Mouse (Mus musculus) embryonic facial prominence, embryonic 11.5 days (tissue): ENCODE measurements at regions not wholly inside any gene's neighbourhood (a gene's known extent, or its start where the extent isn't known, plus 50 kb on each side); places are given as distances from the start of the nearest gene placed in this dataset.

Source experiments
- ATAC-seq: fragments of 200-750 bp; cut with Nextera tagmentation; replicated peaks from 2 replicates; pipeline ENCODE4 v1.8.0; 2017; ENCODE audit warnings: low read depth; ENCODE audit not compliant: insufficient number of reproducible peaks, low FRiP score, low TSS enrichment
- DNase-seq: peaks from one replicate; pipeline ENCODE4 v3.0.0-alpha.2; 2015; ENCODE audit warnings: low spot score
- H3K27ac ChIP-seq: fragments of 300-500 bp; sonication (generic); replicated peaks from 2 replicates; pipeline ENCODE4 v1.5.1; 2014; ENCODE audit warnings: mild to moderate bottlenecking, low read depth, low read length, control low read depth
- H3K27me3 ChIP-seq: fragments of 300-500 bp; sonication (generic); 2 replicates; pipeline ENCODE4 v1.6.1; 2014; ENCODE audit warnings: mild to moderate bottlenecking, low read length, moderate library complexity, mixed read lengths; ENCODE audit not compliant: control insufficient read depth, insufficient read depth
- H3K36me3 ChIP-seq: fragments of 300-500 bp; sonication (generic); replicated peaks from 2 replicates; pipeline ENCODE4 v1.6.1; 2014; ENCODE audit warnings: low read depth, mild to moderate bottlenecking, low read length, moderate library complexity, mixed read lengths; ENCODE audit not compliant: control insufficient read depth, insufficient read depth
- H3K4me1 ChIP-seq: fragments of 300-500 bp; sonication (generic); 2 replicates; pipeline ENCODE4 v1.6.1; 2014; ENCODE audit warnings: low read length, mixed read lengths; ENCODE audit not compliant: control insufficient read depth, insufficient read depth
- H3K4me2 ChIP-seq: fragments of 300-500 bp; sonication (generic); 2 replicates; pipeline ENCODE4 v1.6.1; 2014; ENCODE audit warnings: low read depth, mild to moderate bottlenecking, control low read depth, low read length, moderate library complexity
- H3K4me3 ChIP-seq: fragments of 300-500 bp; sonication (generic); 2 replicates; pipeline ENCODE4 v1.5.1; 2014; ENCODE audit warnings: low read depth, low read length, control low read depth
- H3K9ac ChIP-seq: fragments of 300-500 bp; sonication (generic); replicated peaks from 2 replicates; pipeline ENCODE4 v1.6.1; 2014; ENCODE audit warnings: mild to moderate bottlenecking, control low read depth, low read length
- H3K9me3 ChIP-seq: fragments of 300-500 bp; sonication (generic); replicated peaks from 2 replicates; pipeline ENCODE4 v1.6.1; 2016; ENCODE audit warnings: mild to moderate bottlenecking, low read length, inconsistent platforms, mixed read lengths; ENCODE audit not compliant: control insufficient read depth
- WGBS: fragments of 180-500 bp; shearing (Covaris S2); extraction: QIAGEN DNeasy Blood & Tissue Kit; methylation state at CpG from one replicate; pipeline ENCODE4 v1.1.7; 2014; 5-methylcytosine and 5-hydroxymethylcytosine counted together

DNA sequence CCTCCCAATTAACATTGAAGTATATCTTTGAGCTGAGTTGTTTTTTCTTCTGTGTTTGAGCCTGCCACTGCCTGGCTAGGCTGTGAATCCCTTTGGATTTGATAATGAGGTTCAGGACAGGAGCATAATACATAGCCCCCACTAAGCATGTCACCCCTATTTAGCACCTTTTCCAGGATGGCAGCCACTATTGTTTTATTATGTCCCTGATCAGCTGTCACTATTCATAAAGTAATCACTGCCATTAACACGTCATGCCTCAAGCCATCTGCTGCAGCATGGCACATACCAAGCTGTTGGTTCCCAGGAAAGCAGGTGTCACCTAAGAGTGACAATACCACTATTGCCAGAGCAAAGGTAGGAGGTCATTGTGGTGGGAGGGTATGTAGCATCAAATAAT is 167.0 kb upstream of the Nr2f2 start:
- no peaks in the 10 kb centered on the region for H3K9me3 ChIP-seq
- no peak overlapping the region for H3K4me2 ChIP-seq
- H3K27ac ChIP-seq = no peak overlapping the region
- H3K4me1 ChIP-seq = no peaks in the 10 kb centered on the region
- H3K4me3 ChIP-seq = no peak overlapping the region
- DNase-seq (no peak), ATAC-seq (no peak)
- no peak overlapping the region for H3K9ac ChIP-seq
- no peaks in the 10 kb centered on the region for H3K27me3 ChIP-seq
- WGBS = 72% methylated on average over 1 of the region's 1 CpGs
- H3K36me3 ChIP-seq = no peaks in the 10 kb centered on the region

DNA sequence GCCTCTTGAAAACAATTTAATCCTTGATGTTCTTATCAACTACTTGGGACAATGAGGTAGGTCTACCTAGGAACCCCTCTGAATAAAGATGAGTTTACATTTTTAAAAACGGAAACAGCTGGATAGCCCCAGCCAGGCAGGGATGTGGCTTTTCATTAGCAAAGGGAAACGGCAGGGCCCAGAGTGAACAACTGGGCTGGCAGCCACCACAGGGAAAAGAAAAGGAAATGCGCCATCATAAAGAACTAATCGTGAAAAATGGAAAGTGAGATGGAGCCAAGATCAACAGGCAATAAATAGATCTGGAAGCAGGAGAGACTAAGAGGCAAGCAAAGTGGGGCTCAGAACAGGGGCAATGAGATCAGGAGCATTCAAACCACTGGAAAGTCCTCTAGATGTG is 161.4 kb upstream of the Nr2f2 start:
- Histone ChIP-seq H3K27ac (no peak overlapping the region), H3K4me3 (no peak overlapping the region), H3K4me1 (no peaks in the 10 kb centered on the region), H3K36me3 (no peaks in the 10 kb centered on the region), H3K9ac (no peak overlapping the region), H3K9me3 (no peaks in the 10 kb centered on the region), H3K4me2 (no peak overlapping the region), H3K27me3 (no peaks in the 10 kb centered on the region)
- WGBS = 85% methylated on average over 4 of the region's 4 CpGs
- ATAC-seq = no peak
- DNase-seq = no peak

DNA sequence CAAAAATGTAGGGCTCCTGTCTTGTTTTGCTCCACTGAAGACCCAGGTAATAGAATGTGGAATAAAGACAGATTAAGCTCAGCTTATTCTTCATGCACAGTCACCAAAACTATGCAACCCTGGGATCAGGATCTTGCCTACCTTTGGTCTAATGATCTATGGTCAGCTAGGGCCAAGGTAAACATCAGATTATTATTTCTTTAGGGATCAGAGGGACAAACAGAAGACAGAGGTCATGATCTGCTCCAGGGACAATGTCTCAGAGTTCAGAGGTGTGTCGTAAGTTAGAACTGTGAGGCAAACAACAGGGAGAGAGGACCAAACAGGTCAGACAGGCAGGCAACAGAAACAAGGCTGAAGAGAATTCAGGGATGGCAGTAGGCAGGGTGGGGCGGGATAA is 158.8 kb upstream of the Nr2f2 start:
- no peak overlapping the region for H3K4me2 ChIP-seq
- H3K9ac ChIP-seq = no peak overlapping the region
- no peaks in the 10 kb centered on the region for H3K4me1 ChIP-seq
- no peak overlapping the region for H3K4me3 ChIP-seq
- H3K27ac ChIP-seq = no peak overlapping the region
- no peaks in the 10 kb centered on the region for H3K9me3 ChIP-seq
- DNase-seq = no peak
- no peaks in the 10 kb centered on the region for H3K36me3 ChIP-seq
- no peaks in the 10 kb centered on the region for H3K27me3 ChIP-seq
- no peak for ATAC-seq
- 84% methylated on average over 2 of the region's 2 CpGs for WGBS

DNA sequence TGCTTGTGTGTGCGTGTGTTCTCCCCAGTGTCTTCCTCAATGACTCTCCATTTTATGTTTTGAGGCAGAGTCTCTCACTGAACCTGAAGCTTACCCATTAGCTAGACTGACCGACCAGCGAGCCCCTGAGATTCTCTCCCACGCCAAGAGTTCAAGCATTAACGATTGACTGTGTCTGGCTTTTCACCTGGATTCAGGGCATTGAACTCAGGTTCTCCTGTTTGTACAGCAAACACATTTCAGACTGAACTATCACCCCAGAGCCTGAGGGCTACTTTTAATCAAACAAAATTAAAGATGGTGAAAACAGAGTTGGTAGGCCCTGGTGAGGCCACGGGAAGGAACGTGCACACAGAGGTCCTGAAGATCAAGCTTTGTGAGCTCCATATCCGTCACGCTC is 158.2 kb upstream of the Nr2f2 start:
- no peak overlapping the region for H3K9ac ChIP-seq
- H3K27ac ChIP-seq = no peak overlapping the region
- no peaks in the 10 kb centered on the region for H3K36me3 ChIP-seq
- ATAC-seq (no peak), DNase-seq (no peak)
- WGBS = 91% methylated on average over 9 of the region's 9 CpGs
- H3K27me3 ChIP-seq = no peaks in the 10 kb centered on the region
- no peak overlapping the region for H3K4me2 ChIP-seq
- no peaks in the 10 kb centered on the region for H3K4me1 ChIP-seq
- no peaks in the 10 kb centered on the region for H3K9me3 ChIP-seq
- H3K4me3 ChIP-seq = no peak overlapping the region

DNA sequence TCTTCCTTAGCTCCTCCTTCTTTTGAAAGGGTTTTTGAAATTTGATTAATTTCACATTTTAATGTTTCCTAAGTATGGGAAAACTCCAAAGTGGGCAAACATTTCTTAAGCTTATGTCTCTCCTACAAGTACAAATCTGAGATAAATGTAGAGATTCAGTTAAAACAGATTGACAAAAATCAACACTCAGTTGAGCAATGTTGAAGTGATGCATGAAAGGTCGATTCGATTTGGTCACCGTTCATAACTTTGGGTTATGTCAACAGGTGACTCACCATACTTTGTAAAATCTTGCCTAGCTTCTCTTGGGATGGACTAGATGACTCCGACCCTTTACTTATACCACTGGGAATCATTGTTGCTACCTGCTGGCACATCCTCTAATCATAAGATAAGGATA is 157.7 kb upstream of the Nr2f2 start:
- no peak overlapping the region for H3K27ac ChIP-seq
- no peak overlapping the region for H3K4me3 ChIP-seq
- no peaks in the 10 kb centered on the region for H3K4me1 ChIP-seq
- no peaks in the 10 kb centered on the region for H3K9me3 ChIP-seq
- no peak overlapping the region for H3K9ac ChIP-seq
- ATAC-seq = no peak
- H3K27me3 ChIP-seq = no peaks in the 10 kb centered on the region
- DNase-seq = no peak
- no peak overlapping the region for H3K4me2 ChIP-seq
- no peaks in the 10 kb centered on the region for H3K36me3 ChIP-seq
- WGBS = 96% methylated on average over 4 of the region's 4 CpGs

DNA sequence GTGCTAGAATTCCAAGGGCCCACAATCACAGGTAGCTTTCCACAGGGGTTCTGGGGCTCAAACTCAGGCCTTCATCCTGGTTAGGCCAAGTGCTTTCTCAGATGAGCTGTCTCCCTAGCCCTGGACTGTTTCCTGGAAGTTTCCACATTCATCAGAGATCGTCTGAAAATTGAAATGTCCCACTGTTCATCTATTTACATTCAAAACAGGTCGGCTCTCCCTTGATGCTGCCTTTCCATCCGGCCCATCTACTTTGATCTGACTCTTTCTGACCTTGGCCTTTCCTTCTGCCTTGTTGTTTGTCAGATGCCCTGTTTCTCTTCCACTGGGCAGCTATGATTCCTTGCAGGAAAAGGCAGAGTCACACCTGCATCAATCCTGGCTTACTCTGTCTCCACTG is 150.2 kb upstream of the Nr2f2 start:
- Histone ChIP-seq H3K4me2 (no peak overlapping the region), H3K4me1 (peaks cover 3% of the 10 kb centered on the region), H3K27me3 (no peaks in the 10 kb centered on the region), H3K9me3 (no peaks in the 10 kb centered on the region), H3K4me3 (no peak overlapping the region), H3K9ac (no peak overlapping the region), H3K27ac (no peak overlapping the region), H3K36me3 (no peaks in the 10 kb centered on the region)
- no peak for ATAC-seq
- 51% methylated on average over 3 of the region's 3 CpGs for WGBS
- DNase-seq = no peak

DNA sequence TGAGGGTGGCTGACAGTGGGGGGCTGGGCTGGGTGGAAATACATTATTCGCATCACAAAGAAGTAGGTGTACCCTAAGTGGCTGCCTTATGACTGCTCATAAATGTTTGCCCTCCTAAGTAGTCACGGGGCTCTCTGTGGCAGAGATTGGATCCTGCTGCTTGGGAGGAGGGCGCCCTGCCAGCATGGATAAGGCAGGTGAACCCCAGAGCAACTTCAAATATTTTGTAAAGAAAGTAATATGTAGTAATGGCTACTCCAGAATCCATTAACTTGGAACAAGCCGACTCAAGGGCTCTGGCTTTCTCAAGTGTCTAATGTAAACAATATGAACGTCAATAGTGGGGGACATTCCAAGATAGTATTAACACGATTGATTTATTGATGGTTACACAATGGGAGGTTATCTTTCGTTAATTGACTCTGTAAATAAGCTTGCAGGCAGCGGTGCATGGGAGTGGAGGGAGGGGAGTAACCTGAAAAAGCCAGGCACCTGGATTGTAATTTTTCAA is 148.9 kb upstream of the Nr2f2 start:
- 0 out of 2 replicates have a peak, but pooled peaks have one; percentile 39 for ATAC-seq

DNA sequence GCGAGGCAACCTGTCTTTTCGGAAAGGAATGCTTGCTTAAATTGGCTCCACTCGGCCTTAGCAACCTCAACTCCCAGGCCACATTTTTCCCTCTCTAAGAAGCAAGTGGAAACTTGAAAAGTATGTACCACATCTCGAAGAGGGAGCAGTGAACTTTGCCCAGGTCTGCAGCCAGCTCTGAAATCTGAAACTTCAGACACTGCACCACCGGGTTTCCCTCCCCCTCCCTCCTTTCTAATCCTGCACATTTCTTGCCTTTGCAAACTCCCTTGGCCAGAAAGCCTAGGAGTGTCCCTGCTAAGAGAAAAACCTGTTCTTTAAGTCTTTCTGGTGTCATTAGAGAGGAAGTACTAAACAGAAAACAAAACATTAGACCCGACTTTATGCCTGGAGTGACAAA is 148.1 kb upstream of the Nr2f2 start:
- Histone ChIP-seq H3K4me1 (peaks cover 3% of the 10 kb centered on the region), H3K27ac (no peak overlapping the region), H3K4me2 (no peak overlapping the region), H3K9ac (no peak overlapping the region), H3K4me3 (no peak overlapping the region), H3K27me3 (no peaks in the 10 kb centered on the region), H3K36me3 (no peaks in the 10 kb centered on the region), H3K9me3 (no peaks in the 10 kb centered on the region)
- ATAC-seq (no peak; the same call in 1 of the 2 replicates), DNase-seq (peak; percentile 74)
- WGBS = 4% methylated on average over 6 of the region's 6 CpGs

More for the DNA sequence above, 148.9 kb upstream of the Nr2f2 start:
- 24% methylated on average over 8 of the region's 8 CpGs for whole genome bisulfite sequencing
- no peaks in the 10 kb centered on the region for H3K9me3 ChIP-seq
- H3K27ac ChIP-seq = no peak overlapping the region
- no peak overlapping the region for H3K9ac ChIP-seq
- no peaks in the 10 kb centered on the region for H3K36me3 ChIP-seq
- no peak overlapping the region for H3K4me2 ChIP-seq
- peak; percentile 20 for DNase-seq
- no peaks in the 10 kb centered on the region for H3K27me3 ChIP-seq
- H3K4me3 ChIP-seq = no peak overlapping the region
- H3K4me1 ChIP-seq = peaks cover 3% of the 10 kb centered on the region
